Mouse (Mus musculus) kidney, embryonic 16.5 days (tissue): ENCODE data around the gene Rtn3. TPM values are rescaled to one million over a fixed set of nuclear protein-coding genes. Genes with fewer than 3 reads are reported as not detected.

Source experiments
- ATAC-seq: fragments of 200-750 bp; cut with Nextera tagmentation; 2 replicates; pipeline ENCODE4 v1.8.0; 2017; ENCODE audit warnings: moderate TSS enrichment; ENCODE audit not compliant: low FRiP score, low TSS enrichment
- H3K27ac ChIP-seq: fragments of 300-500 bp; sonication (generic); 2 replicates; pipeline ENCODE4 v1.5.1; 2014; ENCODE audit warnings: low read length
- H3K27me3 ChIP-seq: fragments of 300-500 bp; sonication (generic); 2 replicates; pipeline ENCODE4 v1.6.1; 2014; ENCODE audit warnings: low read length, control low read depth, mixed read lengths; ENCODE audit not compliant: insufficient read depth
- H3K36me3 ChIP-seq: fragments of 300-500 bp; sonication (generic); 2 replicates; pipeline ENCODE4 v1.6.1; 2014; ENCODE audit warnings: low read length, control low read depth, mixed read lengths; ENCODE audit not compliant: insufficient read depth
- H3K4me1 ChIP-seq: fragments of 300-500 bp; sonication (generic); 2 replicates; pipeline ENCODE4 v1.6.1; 2014; ENCODE audit warnings: low read length, control low read depth, mixed read lengths; ENCODE audit not compliant: insufficient read depth
- H3K4me2 ChIP-seq: fragments of 300-500 bp; sonication (generic); replicated peaks from 2 replicates; pipeline ENCODE4 v1.6.1; 2014; ENCODE audit warnings: low read depth, low read length
- H3K4me3 ChIP-seq: fragments of 300-500 bp; sonication (generic); 2 replicates; pipeline ENCODE4 v1.5.1; 2014; ENCODE audit warnings: mild to moderate bottlenecking, low read length
- H3K9ac ChIP-seq: fragments of 300-500 bp; sonication (generic); replicated peaks from 2 replicates; pipeline ENCODE4 v1.6.1; 2014; ENCODE audit warnings: low read length
- H3K9me3 ChIP-seq: fragments of 300-500 bp; sonication (generic); 2 replicates; pipeline ENCODE4 v1.6.1; 2016; ENCODE audit warnings: low read length, control low read depth
- WGBS: fragments of 180-500 bp; shearing (Covaris S2); extraction: QIAGEN DNeasy Blood & Tissue Kit; methylation state at CpG from one replicate; pipeline ENCODE4 v1.1.7; 2014; 5-methylcytosine and 5-hydroxymethylcytosine counted together
- polyA plus RNA-seq: library from polyadenylated mRNA; unstranded; fragments of >200 nt; fragmentation: Nextera tagmentation; extraction: Ambion mirVana; gene quantifications from 2 replicates; pipeline ENCODE4 v1.2.1, GENCODE M21; 2015

The Rtn3 gene
- 169 and 172 TPM in 2 replicates for polyA plus RNA-seq

DNA sequence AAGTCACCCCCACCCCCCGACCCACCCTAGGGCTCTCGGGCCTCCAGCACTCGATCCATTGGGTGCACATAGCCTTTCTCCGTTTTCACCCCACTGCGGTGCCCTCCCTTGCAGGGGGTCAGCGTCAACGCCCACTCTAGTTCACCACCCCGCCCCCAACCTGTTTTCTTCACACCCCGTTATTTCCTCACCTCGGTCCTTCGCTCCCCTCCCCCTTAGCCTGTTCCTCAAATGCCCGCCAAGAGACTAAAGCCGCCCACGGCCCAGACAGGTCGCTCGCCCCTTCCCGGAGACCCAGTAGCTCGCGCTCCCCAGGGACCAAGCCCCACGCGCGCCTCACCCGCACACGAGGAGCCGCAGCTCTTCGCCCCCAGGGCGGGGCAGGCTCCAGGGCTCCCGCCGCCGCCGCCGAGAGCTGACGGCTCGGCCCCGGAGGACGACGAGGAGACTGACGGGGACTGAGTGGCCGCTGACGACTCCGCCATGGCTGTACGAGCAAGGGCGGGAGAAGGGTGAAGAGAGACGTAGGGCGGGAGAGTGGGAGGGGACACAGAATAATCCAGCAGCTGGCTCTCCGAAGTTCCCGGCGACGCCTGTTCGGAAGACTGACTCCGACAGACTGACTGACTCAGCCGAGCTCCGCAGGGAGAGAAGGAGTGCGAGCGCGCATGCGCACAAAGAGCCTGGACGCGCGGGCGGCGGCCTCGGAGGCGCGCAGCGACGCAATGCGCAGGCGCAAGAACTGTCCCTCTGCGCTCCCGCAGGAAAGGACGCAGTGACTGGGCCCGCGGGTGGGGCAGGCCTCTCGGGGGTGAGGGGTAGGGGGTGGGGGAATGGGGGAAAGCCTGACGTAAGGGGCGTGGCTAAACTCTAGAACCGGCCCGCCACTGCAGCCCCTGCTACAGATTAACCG is at the start of gene Rtn3:
TSS of gene Rtn3 (minus strand) at position 683 of the 913 bp plus-strand sequence.
- Histone ChIP-seq H3K4me1 (peaks cover 11% of the 10 kb centered on the region; the same call in 1 of the 2 replicates), H3K36me3 (no peaks in the 10 kb centered on the region), H3K27me3 (no peaks in the 10 kb centered on the region), H3K9ac (peak within 1 kb of the TSS; percentile 95), H3K4me2 (peak within 1 kb of the TSS; percentile 67), H3K27ac (peak within 1 kb of the TSS; percentile 100), H3K9me3 (no peaks in the 10 kb centered on the region), H3K4me3 (peak within 1 kb of the TSS; percentile 99)
- WGBS = under 1% methylated on average over 76 of the region's 80 CpGs
- ATAC-seq = peak; percentile 96

GRCm38 (mm10) chr19:7531906-7532305 is 48.8 kb upstream of the Rtn3 start:
- Histone ChIP-seq H3K27ac (no peak overlapping the region), H3K4me1 (no peaks in the 10 kb centered on the region), H3K27me3 (no peaks in the 10 kb centered on the region), H3K36me3 (peaks cover 39% of the 10 kb centered on the region), H3K9me3 (no peaks in the 10 kb centered on the region), H3K9ac (no peak overlapping the region), H3K4me2 (no peak overlapping the region), H3K4me3 (no peak overlapping the region)
- 90% methylated on average over 5 of the region's 5 CpGs for WGBS
- no peak for ATAC-seq

- no peak overlapping the region for H3K4me3 ChIP-seq
- H3K27me3 ChIP-seq = no peaks in the 10 kb centered on the region
- no peak overlapping the region for H3K9ac ChIP-seq
- H3K27ac ChIP-seq = no peak overlapping the region
- 61% methylated on average over 7 of the region's 7 CpGs for WGBS
- H3K9me3 ChIP-seq = no peaks in the 10 kb centered on the region
- no peaks in the 10 kb centered on the region for H3K4me1 ChIP-seq
- peaks cover 36% of the 10 kb centered on the region for H3K36me3 ChIP-seq
- ATAC-seq = peak; percentile 70
- H3K4me2 ChIP-seq = no peak overlapping the region
Measured at GRCm38 (mm10) chr19:7528639-7529428, 45.8 kb upstream of the Rtn3 start.

DNA sequence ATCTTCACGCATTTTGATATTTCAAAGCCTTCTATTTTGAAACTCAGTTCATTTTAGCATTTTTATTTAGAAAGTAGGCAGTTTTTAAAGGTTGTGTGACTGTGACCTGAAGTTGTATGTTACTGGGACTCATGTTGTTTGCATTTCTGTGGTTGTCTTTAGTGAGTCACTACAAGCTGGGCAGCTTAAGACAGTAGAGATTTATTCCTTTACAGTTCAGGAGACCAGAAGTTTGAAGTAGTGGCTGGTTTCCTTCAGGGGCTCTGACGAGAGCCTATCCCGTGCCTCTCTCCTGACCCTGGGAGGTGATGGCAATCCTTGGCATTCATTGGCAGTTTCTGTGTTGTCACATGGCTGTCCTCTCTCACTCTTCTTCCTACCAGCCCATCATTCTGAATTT is 41.8 kb upstream of the Rtn3 start:
- WGBS = 65% methylated on average over 3 of the region's 3 CpGs
- Histone ChIP-seq H3K4me3 (no peak overlapping the region), H3K27me3 (no peaks in the 10 kb centered on the region), H3K4me1 (no peaks in the 10 kb centered on the region), H3K9me3 (peaks cover 6% of the 10 kb centered on the region), H3K4me2 (no peak overlapping the region), H3K27ac (no peak overlapping the region), H3K9ac (no peak overlapping the region), H3K36me3 (peaks cover 32% of the 10 kb centered on the region)
- ATAC-seq = no peak

- Histone ChIP-seq H3K9ac (no peak overlapping the region), H3K27ac (no peak overlapping the region), H3K4me2 (no peak overlapping the region), H3K4me1 (no peaks in the 10 kb centered on the region), H3K9me3 (peaks cover 6% of the 10 kb centered on the region), H3K36me3 (peaks cover 35% of the 10 kb centered on the region), H3K27me3 (no peaks in the 10 kb centered on the region), H3K4me3 (no peak overlapping the region)
- no peak for ATAC-seq
Measured at GRCm38 (mm10) chr19:7523781-7524180, 40.7 kb upstream of the Rtn3 start.

- Histone ChIP-seq H3K9me3 (peaks cover 6% of the 10 kb centered on the region), H3K27ac (no peak overlapping the region), H3K27me3 (no peaks in the 10 kb centered on the region), H3K9ac (no peak overlapping the region), H3K4me2 (no peak overlapping the region), H3K4me1 (no peaks in the 10 kb centered on the region), H3K4me3 (no peak overlapping the region), H3K36me3 (peaks cover 39% of the 10 kb centered on the region)
- 84% methylated on average over 1 of the region's 1 CpGs for whole genome bisulfite sequencing
- no peak for ATAC-seq
Measured at GRCm38 (mm10) chr19:7523292-7523691, 40.2 kb upstream of the Rtn3 start.

- H3K4me1 ChIP-seq = no peaks in the 10 kb centered on the region
- no peak overlapping the region for H3K9ac ChIP-seq
- 100% methylated on average over 2 of the region's 2 CpGs for WGBS
- H3K4me2 ChIP-seq = no peak overlapping the region
- H3K4me3 ChIP-seq = no peak overlapping the region
- H3K27me3 ChIP-seq = no peaks in the 10 kb centered on the region
- H3K27ac ChIP-seq = no peak overlapping the region
- peaks cover 39% of the 10 kb centered on the region for H3K36me3 ChIP-seq
- peaks cover 6% of the 10 kb centered on the region for H3K9me3 ChIP-seq
- no peak for ATAC-seq
Measured at GRCm38 (mm10) chr19:7522856-7523255, 39.8 kb upstream of the Rtn3 start.

DNA sequence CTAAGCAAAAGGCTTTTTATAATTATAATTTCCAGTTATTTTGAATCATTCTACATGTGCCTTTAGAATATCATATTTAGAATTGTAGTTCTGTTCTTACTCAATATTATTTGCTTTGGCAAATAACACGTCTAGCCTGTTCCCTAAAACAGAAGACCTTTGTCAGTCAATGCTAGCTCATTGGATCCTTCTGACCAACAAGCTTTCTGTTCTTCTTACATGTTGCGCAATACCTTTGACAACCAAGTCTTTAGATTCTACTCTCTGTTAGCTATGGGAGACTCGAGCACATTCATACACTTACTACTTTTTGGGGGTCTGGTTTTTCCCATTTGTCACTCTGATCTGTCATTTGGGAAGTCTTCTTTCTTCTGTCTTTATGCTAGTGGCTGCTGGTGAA is 38.5 kb upstream of the Rtn3 start:
- no peak for ATAC-seq
- Histone ChIP-seq H3K4me3 (no peak overlapping the region), H3K4me2 (no peak overlapping the region), H3K36me3 (peaks cover 40% of the 10 kb centered on the region), H3K27me3 (no peaks in the 10 kb centered on the region), H3K27ac (no peak overlapping the region), H3K9ac (no peak overlapping the region), H3K4me1 (no peaks in the 10 kb centered on the region), H3K9me3 (peaks cover 6% of the 10 kb centered on the region)
- WGBS = 88% methylated on average over 3 of the region's 3 CpGs

DNA sequence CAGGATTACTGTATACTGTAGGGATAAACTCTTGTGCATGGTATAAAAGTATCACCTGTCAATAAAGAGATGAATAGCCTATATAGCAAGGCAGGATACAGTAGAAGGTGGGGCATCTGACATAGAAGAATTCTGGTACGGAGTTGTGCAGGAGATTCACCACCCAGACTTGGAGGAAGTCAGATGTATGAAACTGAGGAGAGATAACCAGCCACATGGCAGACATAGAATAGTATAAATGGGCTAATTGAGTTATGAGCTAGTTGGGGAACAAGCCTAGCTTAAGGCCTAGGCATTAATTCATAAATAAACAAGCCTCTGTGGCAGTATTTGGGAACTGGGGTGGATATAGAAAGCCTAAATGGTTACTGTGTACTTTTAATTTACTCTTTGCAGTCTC is 33.4 kb upstream of the Rtn3 start:
- Histone ChIP-seq H3K27ac (no peak overlapping the region), H3K9ac (no peak overlapping the region), H3K9me3 (no peaks in the 10 kb centered on the region), H3K4me3 (no peak overlapping the region), H3K36me3 (peaks cover 33% of the 10 kb centered on the region; the same call in 1 of the 2 replicates), H3K4me2 (no peak overlapping the region), H3K4me1 (no peaks in the 10 kb centered on the region), H3K27me3 (no peaks in the 10 kb centered on the region)
- WGBS = 88% methylated on average over 1 of the region's 1 CpGs
- ATAC-seq = no peak

DNA sequence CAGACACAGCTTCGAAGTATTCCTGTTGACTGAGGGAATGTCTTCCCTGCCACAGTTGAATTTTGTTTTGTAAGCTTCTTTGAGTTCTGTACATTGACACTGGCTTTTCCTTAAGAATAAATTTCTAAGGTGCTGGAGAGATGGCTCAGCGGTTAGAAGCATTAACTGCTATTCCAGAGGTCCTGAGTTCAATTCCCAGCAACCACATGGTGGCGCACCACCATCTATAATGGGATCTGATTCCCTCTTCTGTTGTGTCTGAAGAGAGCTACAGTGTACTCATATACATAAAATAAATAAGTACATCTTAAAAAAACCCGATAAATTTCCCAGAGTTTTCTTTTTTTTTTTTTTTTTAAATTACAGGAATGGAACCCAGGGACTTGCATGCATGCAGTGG is 24.9 kb upstream of the Rtn3 start:
- Histone ChIP-seq H3K4me1 (no peaks in the 10 kb centered on the region), H3K9me3 (no peaks in the 10 kb centered on the region), H3K27ac (no peak overlapping the region), H3K9ac (no peak overlapping the region), H3K36me3 (peaks cover 24% of the 10 kb centered on the region), H3K27me3 (no peaks in the 10 kb centered on the region), H3K4me3 (no peak overlapping the region), H3K4me2 (no peak overlapping the region)
- ATAC-seq = no peak
- WGBS = 78% methylated on average over 4 of the region's 4 CpGs
